Mouse (Mus musculus): ENCODE data around the gene Gm39653. TPM values are rescaled to one million over a fixed set of nuclear protein-coding genes. Genes with fewer than 3 reads are reported as not detected.
"Not testable (repeated sequence)": the region's sequence is repeated elsewhere in the genome, so short reads cannot be mapped to it uniquely, and the experiment has no call there.

Gene Gm39653
- polyA plus RNA-seq, 1 experiment from 2014 or later: not detected

DNA sequence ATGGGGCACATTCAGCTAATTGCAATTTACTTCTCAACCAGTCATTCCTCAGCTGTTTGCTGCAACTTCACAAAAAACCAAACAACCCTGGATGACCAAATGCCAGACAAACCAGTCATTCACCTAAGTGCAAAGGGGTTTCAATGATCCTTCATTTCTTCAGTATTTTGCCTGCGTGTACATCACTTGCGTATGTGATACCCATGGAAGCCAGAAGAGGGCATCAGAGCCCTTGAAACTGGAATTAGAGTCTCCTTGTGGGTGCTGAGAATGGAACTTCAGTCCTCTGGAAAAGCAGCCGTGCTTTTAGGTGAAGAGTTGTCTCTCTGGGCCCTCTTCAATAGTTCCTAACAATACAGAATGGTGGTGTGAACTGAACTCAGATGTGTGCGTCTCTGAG, 6.2 kb upstream of the Gm39653 start:
- Histone ChIP-seq H3K4me1 (ENCODE audit: insufficient read depth, low read length) (no peaks in the 10 kb centered on the region), H3K9me3 (ENCODE audit: low read length) (0 out of 2 replicates have a peak, but pooled peaks cover 2% of the 10 kb centered on the region), H3K27me3 (ENCODE audit: insufficient read depth, low read length) (no peaks in the 10 kb centered on the region), H3K4me2 (replicated peaks; ENCODE audit: low read depth, low read length) (no peak overlapping the region), H3K36me3 (ENCODE audit: insufficient read depth, low read length) (no peaks in the 10 kb centered on the region), H3K27ac (ENCODE audit: low read length) (no peak overlapping the region), H3K4me3 (ENCODE audit: low read length) (no peak overlapping the region), H3K9ac (replicated peaks; ENCODE audit: low read length) (no peak overlapping the region)
- no peak for ATAC-seq (ENCODE audit: low FRiP score, low TSS enrichment)
- 91% methylated on average over 4 of the region's 4 CpGs for WGBS

GRCm38 (mm10) chr1:63614594-63614993, 1.2 kb upstream of the Gm39653 start:
- no peaks in the 10 kb centered on the region for H3K4me1 ChIP-seq (ENCODE audit: insufficient read depth, low read length)
- no peaks in the 10 kb centered on the region for H3K27me3 ChIP-seq (ENCODE audit: insufficient read depth, low read length)
- no peak overlapping the region for H3K4me3 ChIP-seq (ENCODE audit: low read length)
- H3K4me2 ChIP-seq (replicated peaks; ENCODE audit: low read depth, low read length): no peak overlapping the region
- H3K36me3 ChIP-seq (ENCODE audit: insufficient read depth, low read length): no peaks in the 10 kb centered on the region
- ATAC-seq (ENCODE audit: low FRiP score, low TSS enrichment): no peak
- H3K27ac ChIP-seq (ENCODE audit: low read length): no peak overlapping the region
- H3K9me3 ChIP-seq (ENCODE audit: low read length): no peaks in the 10 kb centered on the region
- H3K9ac ChIP-seq (replicated peaks; ENCODE audit: low read length): no peak overlapping the region
- WGBS: 2% methylated on average over 11 of the region's 11 CpGs

GRCm38 (mm10) chr1:63628211-63628610, 12.4 kb downstream of the Gm39653 start:
- Histone ChIP-seq H3K27ac (ENCODE audit: low read length) (no peak overlapping the region), H3K4me1 (ENCODE audit: insufficient read depth, low read length) (no peaks in the 10 kb centered on the region), H3K9ac (replicated peaks; ENCODE audit: low read length) (no peak overlapping the region), H3K4me2 (replicated peaks; ENCODE audit: low read depth, low read length) (no peak overlapping the region), H3K27me3 (ENCODE audit: insufficient read depth, low read length) (no peaks in the 10 kb centered on the region), H3K36me3 (ENCODE audit: insufficient read depth, low read length) (no peaks in the 10 kb centered on the region), H3K9me3 (ENCODE audit: low read length) (no peaks in the 10 kb centered on the region), H3K4me3 (ENCODE audit: low read length) (no peak overlapping the region)
- WGBS: 20% methylated on average over 2 of the region's 2 CpGs
- no peak for ATAC-seq (ENCODE audit: low FRiP score, low TSS enrichment)

- H3K36me3 ChIP-seq (ENCODE audit: insufficient read depth, low read length); H3K4me3 ChIP-seq (ENCODE audit: low read length); H3K27me3 ChIP-seq (ENCODE audit: insufficient read depth, low read length); H3K4me2 ChIP-seq (replicated peaks; ENCODE audit: low read depth, low read length); ATAC-seq (ENCODE audit: low FRiP score, low TSS enrichment); H3K9ac ChIP-seq (replicated peaks; ENCODE audit: low read length); H3K27ac ChIP-seq (ENCODE audit: low read length); H3K4me1 ChIP-seq (ENCODE audit: insufficient read depth, low read length); H3K9me3 ChIP-seq (ENCODE audit: low read length): not testable (repeated sequence)
Observed at GRCm38 (mm10) chr1:63630390-63630789, 14.6 kb downstream of the Gm39653 start.

- Histone ChIP-seq H3K36me3 (ENCODE audit: insufficient read depth, low read length) (no peaks in the 10 kb centered on the region), H3K9ac (replicated peaks; ENCODE audit: low read length) (no peak overlapping the region), H3K9me3 (ENCODE audit: low read length) (no peaks in the 10 kb centered on the region), H3K4me2 (replicated peaks; ENCODE audit: low read depth, low read length) (no peak overlapping the region), H3K27me3 (ENCODE audit: insufficient read depth, low read length) (no peaks in the 10 kb centered on the region), H3K27ac (ENCODE audit: low read length) (no peak overlapping the region), H3K4me1 (ENCODE audit: insufficient read depth, low read length) (no peaks in the 10 kb centered on the region), H3K4me3 (ENCODE audit: low read length) (no peak overlapping the region)
- WGBS: 80% methylated on average over 6 of the region's 6 CpGs
- ATAC-seq (ENCODE audit: low FRiP score, low TSS enrichment): no peak
Observed at GRCm38 (mm10) chr1:63639921-63640320, 24.2 kb downstream of the Gm39653 start.

GRCm38 (mm10) chr1:63658016-63658415, 42.2 kb downstream of the Gm39653 start:
- Histone ChIP-seq H3K4me2 (replicated peaks; ENCODE audit: low read depth, low read length) (no peak overlapping the region), H3K4me1 (ENCODE audit: insufficient read depth, low read length) (no peaks in the 10 kb centered on the region), H3K9ac (replicated peaks; ENCODE audit: low read length) (no peak overlapping the region), H3K27me3 (ENCODE audit: insufficient read depth, low read length) (no peaks in the 10 kb centered on the region), H3K4me3 (ENCODE audit: low read length) (no peak overlapping the region), H3K36me3 (ENCODE audit: insufficient read depth, low read length) (no peaks in the 10 kb centered on the region), H3K27ac (ENCODE audit: low read length) (no peak overlapping the region), H3K9me3 (ENCODE audit: low read length) (no peaks in the 10 kb centered on the region)
- no peak for ATAC-seq (ENCODE audit: low FRiP score, low TSS enrichment)
- 15% methylated on average over 6 of the region's 6 CpGs for WGBS

DNA sequence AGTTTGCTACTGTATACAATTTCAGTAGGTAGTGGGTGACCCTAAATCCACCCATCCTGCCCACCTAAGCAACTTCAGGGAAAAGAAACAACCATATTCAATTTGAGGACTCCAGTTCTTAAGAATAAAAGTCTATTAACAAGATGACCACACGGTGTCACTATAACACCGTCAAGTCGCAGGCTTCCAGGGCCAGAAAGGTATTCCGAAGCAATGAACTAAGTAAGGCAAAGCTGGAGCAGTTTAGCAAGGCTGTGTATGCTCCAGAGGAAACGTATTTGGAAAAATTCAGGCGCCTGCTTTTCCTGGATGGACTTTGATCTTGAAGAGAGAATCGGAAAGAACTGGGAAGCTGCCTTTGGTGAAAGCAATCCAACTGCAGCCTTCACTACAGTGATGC, 43.8 kb downstream of the Gm39653 start:
- peak; percentile 71; the same call in 1 of the 2 replicates for ATAC-seq (ENCODE audit: low FRiP score, low TSS enrichment)
- WGBS: 2% methylated on average over 7 of the region's 7 CpGs
- Histone ChIP-seq H3K4me1 (ENCODE audit: insufficient read depth, low read length) (no peaks in the 10 kb centered on the region), H3K4me3 (ENCODE audit: low read length) (no peak overlapping the region), H3K27me3 (ENCODE audit: insufficient read depth, low read length) (no peaks in the 10 kb centered on the region), H3K27ac (ENCODE audit: low read length) (no peak overlapping the region), H3K36me3 (ENCODE audit: insufficient read depth, low read length) (no peaks in the 10 kb centered on the region), H3K9ac (replicated peaks; ENCODE audit: low read length) (no peak overlapping the region), H3K9me3 (ENCODE audit: low read length) (no peaks in the 10 kb centered on the region), H3K4me2 (replicated peaks; ENCODE audit: low read depth, low read length) (no peak overlapping the region)

DNA sequence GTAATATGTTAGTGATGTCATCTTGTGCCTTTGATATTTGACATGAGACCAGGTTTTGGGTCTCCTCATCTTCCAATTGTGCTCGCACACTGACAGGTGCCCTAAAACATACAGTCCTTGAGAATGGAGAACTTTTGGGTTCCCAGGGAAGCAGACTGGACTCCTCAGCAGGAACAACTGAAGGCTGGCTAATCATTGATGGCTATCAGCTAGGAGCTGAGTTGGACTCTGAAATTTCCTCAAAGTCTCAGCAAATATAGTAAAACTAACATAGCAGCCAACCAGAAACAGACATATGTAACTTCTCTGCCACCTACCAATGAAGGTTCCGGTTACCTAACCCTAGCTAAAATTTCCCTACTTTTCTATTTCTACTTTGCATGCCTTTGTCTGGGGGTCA, 50.3 kb downstream of the Gm39653 start:
- 77% methylated on average over 2 of the region's 2 CpGs for WGBS

DNA sequence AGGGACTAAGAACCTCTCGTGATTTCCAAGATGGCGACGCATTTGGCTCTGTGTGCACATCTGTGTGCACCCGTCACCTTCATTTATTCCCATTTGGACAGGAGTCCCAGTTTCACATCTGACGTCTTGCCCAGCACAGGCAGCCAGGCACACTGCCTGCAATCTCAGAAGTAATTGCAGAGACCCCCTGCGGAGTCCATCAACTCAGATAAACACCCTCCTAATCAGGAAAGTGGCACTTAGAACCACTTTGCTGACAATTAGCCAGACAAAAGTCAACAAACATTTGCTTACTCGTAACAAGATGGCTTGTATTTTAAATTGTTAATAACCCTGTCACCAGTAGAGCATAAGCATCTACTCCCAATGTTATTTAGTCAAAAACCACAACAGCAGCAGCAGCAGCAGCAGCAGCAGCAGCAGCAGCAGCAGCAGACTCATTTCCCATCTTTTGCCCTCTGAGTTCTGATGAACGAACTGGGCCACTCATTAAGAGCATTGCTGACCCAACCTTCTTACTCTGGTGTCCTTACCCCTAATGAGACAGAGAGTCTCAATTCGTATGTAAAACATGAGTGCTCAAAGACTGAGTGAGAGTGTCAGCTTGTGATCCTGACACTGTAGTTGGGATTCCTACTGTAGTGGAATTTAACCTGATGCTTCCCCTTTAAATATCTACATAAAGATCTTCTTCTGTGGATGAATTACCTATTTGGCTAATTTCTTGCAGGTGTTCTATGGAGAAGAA, 51.6 kb downstream of the Gm39653 start:
- whole genome bisulfite sequencing: 29% methylated on average over 9 of the region's 9 CpGs
- ATAC-seq (ENCODE audit: low FRiP score, low TSS enrichment): no peak
- Histone ChIP-seq H3K27ac (ENCODE audit: low read length) (no peak overlapping the region), H3K4me1 (ENCODE audit: insufficient read depth, low read length) (0 out of 2 replicates have a peak, but pooled peaks cover 4% of the 10 kb centered on the region), H3K4me3 (ENCODE audit: low read length) (no peak overlapping the region), H3K4me2 (replicated peaks; ENCODE audit: low read depth, low read length) (no peak overlapping the region), H3K36me3 (ENCODE audit: insufficient read depth, low read length) (no peaks in the 10 kb centered on the region), H3K9ac (replicated peaks; ENCODE audit: low read length) (no peak overlapping the region), H3K9me3 (ENCODE audit: low read length) (no peaks in the 10 kb centered on the region), H3K27me3 (ENCODE audit: insufficient read depth, low read length) (peaks cover 11% of the 10 kb centered on the region)

More for the DNA sequence above, 50.3 kb downstream of the Gm39653 start:
- no peak for ATAC-seq (ENCODE audit: low FRiP score, low TSS enrichment)
- peaks cover 11% of the 10 kb centered on the region for H3K27me3 ChIP-seq (ENCODE audit: insufficient read depth, low read length)
- H3K4me3 ChIP-seq (ENCODE audit: low read length): no peak overlapping the region
- H3K9ac ChIP-seq (replicated peaks; ENCODE audit: low read length): no peak overlapping the region
- no peak overlapping the region for H3K27ac ChIP-seq (ENCODE audit: low read length)
- H3K9me3 ChIP-seq (ENCODE audit: low read length): no peaks in the 10 kb centered on the region
- H3K4me2 ChIP-seq (replicated peaks; ENCODE audit: low read depth, low read length): no peak overlapping the region
- H3K4me1 ChIP-seq (ENCODE audit: insufficient read depth, low read length): 0 out of 2 replicates have a peak, but pooled peaks cover 4% of the 10 kb centered on the region
- H3K36me3 ChIP-seq (ENCODE audit: insufficient read depth, low read length): no peaks in the 10 kb centered on the region

DNA sequence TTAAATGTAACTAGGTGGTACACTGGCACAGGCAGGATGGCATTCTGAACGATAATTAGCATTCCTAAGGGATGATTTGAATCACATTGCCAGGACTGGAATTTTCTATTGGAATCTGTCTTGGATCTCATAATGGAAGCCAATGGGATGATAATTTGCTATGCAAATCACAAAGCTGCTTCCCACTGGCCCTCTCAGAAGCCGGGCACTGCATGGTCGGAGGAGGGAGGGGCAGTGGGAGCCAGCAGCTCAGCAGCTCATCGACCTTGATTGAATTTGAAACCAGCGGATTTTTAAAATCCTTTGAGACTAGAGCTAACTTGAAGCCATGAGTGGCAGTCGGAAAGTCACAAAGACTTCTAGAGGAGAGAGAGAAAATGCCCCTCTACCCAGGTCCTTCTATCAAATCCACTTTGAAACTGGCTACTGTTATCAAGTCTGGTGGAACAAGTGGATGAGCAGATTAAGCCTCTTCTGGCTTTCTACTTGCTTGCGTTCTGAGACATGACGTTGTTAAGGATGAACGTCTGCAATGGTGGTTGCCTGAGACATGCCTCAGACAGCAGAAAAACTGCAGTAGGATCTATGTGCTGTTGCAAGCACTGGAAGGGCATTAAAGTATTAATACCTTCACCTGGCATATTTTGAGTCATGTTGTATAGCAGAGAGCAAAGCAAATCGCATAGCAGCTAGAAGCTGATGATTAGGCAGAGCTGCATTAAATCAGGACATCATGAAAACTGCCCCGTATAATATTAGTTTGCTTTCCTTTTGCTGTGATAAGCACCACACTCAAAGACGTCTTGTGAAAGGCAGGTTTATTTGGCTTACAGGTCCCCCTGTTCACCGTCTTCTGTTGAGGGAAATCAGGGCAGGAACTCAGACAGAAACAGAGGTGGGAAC, 52.4 kb downstream of the Gm39653 start:
- no peak for ATAC-seq (ENCODE audit: low FRiP score, low TSS enrichment)
- peaks cover 11% of the 10 kb centered on the region for H3K27me3 ChIP-seq (ENCODE audit: insufficient read depth, low read length)
- H3K27ac ChIP-seq (ENCODE audit: low read length): no peak overlapping the region
- H3K4me1 ChIP-seq (ENCODE audit: insufficient read depth, low read length): 0 out of 2 replicates have a peak, but pooled peaks cover 4% of the 10 kb centered on the region
- H3K9ac ChIP-seq (replicated peaks; ENCODE audit: low read length): no peak overlapping the region
- H3K4me3 ChIP-seq (ENCODE audit: low read length): no peak overlapping the region
- H3K36me3 ChIP-seq (ENCODE audit: insufficient read depth, low read length): no peaks in the 10 kb centered on the region
- peak overlapping the region; percentile 27; the same call in 1 of the 2 replicates for H3K4me2 ChIP-seq (replicated peaks; ENCODE audit: low read depth, low read length)
- 32% methylated on average over 13 of the region's 13 CpGs for WGBS
- H3K9me3 ChIP-seq (ENCODE audit: low read length): no peaks in the 10 kb centered on the region

Measured in kidney, embryonic 16.5 days (tissue).